Mouse (Mus musculus) bone marrow macrophage, adult 2 months (primary cell): ENCODE data around the gene Mrps5.

Experiments
- CTCF ChIP-seq: IDR thresholded peaks from 2 replicates; pipeline ENCODE4 v1.5.1; 2012; ENCODE audit warnings: low read depth, mild to moderate bottlenecking, low read length, moderate library complexity
- POLR2A ChIP-seq: IDR thresholded peaks from 2 replicates; pipeline ENCODE4 v1.6.1; 2012; ENCODE audit warnings: mild to moderate bottlenecking, low read depth, low read length, borderline replicate concordance

DNA sequence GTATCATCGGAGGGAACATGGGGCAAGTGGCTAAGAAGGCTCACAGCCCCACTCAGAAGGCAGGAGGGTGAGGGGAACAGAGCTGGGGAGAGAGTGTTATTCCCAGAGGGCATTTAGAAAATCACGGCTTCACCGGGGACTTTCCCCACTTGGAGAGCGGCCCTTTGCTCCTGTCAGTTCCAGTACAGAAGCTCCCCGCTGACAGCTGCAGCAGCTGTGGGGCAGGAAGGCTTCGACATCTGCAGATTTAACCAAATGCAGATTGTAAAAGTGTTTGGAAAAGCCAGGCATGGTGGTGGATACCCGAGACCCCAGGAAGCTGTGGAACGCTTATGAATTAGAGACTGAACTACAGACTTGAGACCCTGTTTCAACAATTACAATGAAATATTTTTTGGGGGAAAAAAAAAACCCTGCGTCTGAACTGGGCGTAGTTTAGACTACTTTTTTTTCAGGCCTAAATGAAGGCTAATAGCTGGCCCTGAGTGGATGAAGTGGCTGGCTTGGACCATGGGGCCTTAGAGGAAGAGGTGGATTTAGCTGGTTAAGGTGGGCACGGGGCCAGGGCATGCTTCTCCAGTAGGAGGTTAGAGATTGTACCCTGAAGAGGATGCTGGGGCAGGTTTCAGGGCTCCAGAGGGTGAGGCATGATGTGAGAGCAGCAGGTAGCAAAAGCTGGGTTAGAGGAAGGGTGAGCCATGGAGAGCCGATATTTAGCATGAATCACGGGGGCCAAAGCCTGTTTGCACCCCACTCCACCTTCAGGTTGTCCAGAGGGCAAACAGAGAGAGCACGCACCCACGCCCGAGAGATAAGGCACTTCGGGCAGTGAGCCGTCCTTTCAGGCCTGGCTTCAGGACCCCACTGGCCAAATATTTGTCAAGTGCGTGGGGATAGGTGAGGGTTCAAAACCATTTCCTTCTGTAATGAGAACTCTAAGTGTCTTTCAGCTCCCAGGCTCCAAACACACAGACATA, 57.0 kb downstream of the Mrps5 start:
- TF ChIP-seq CTCF (no peak), POLR2A (no peak)
